ENCODE assay signal across 8 mouse cellular contexts in genomic region chr19:56721387-56722211, GRCm38 (mm10). TPM values are rescaled to one million over a fixed set of nuclear protein-coding genes. Genes with fewer than 3 reads are reported as not detected.
DNase-seq lines count a peak whose midpoint lies in the region; ATAC-seq and TF ChIP-seq lines count a peak whose summit lies in the region.

Gene Adrb1 (plus strand): TSS chr19:56722199.

- H3K9ac ChIP-seq in limb, embryonic 12.5 days (replicated peaks) = peak within 1 kb of the TSS; percentile 59
- peak within 1 kb of the TSS; percentile 40 for H3K9ac ChIP-seq in midbrain, embryonic 11.5 days (ENCODE audit: low read length)
- H3K9ac ChIP-seq in stomach, embryonic 14.5 days (replicated peaks; ENCODE audit: low read depth, low read length) = peak within 1 kb of the TSS; percentile 36; the same call in 1 of the 2 replicates

- peak within 1 kb of the TSS; percentile 36 for H3K27ac ChIP-seq in kidney, adult 2 months (ENCODE audit: insufficient read depth, low read depth, low read length)
- H3K27ac ChIP-seq in limb, embryonic 12.5 days = no peak within 1 kb of the TSS
- H3K27ac ChIP-seq in midbrain, embryonic 11.5 days (ENCODE audit: low read depth, low read length) = no peak within 1 kb of the TSS
- no peak within 1 kb of the TSS for H3K27ac ChIP-seq in stomach, embryonic 14.5 days (ENCODE audit: low read length)

- 0 out of 2 replicates have a peak, but pooled peaks cover 2% of the 10 kb centered on the region for H3K27me3 ChIP-seq in kidney, adult 2 months (replicated peaks; ENCODE audit: control insufficient read depth, insufficient read depth, low read length)
- H3K27me3 ChIP-seq in limb, embryonic 12.5 days = peaks cover 88% of the 10 kb centered on the region
- peaks cover 73% of the 10 kb centered on the region for H3K27me3 ChIP-seq in midbrain, embryonic 11.5 days (ENCODE audit: control insufficient read depth, insufficient read depth, low read length)
- H3K27me3 ChIP-seq in stomach, embryonic 14.5 days (ENCODE audit: control insufficient read depth, insufficient read depth, low read length) = peaks cover 32% of the 10 kb centered on the region

- WGBS in kidney, adult 2 months = 2% methylated on average over 48 of the region's 63 CpGs
- under 1% methylated on average over 42 of the region's 63 CpGs for WGBS in limb, embryonic 12.5 days
- under 1% methylated on average over 40 of the region's 63 CpGs for WGBS in midbrain, embryonic 11.5 days
- WGBS in stomach, embryonic 14.5 days = 2% methylated on average over 44 of the region's 63 CpGs

- no peak for TF ChIP-seq POLR2A in kidney, adult 2 months (IDR thresholded peaks at IDR 0.05; ENCODE audit: low read depth, low read length)

- H3K4me3 ChIP-seq in kidney, adult 2 months (ENCODE audit: insufficient read depth, low read depth, low read length) = peak within 1 kb of the TSS; percentile 46
- peak within 1 kb of the TSS; percentile 57 for H3K4me3 ChIP-seq in limb, embryonic 12.5 days (replicated peaks)
- peak within 1 kb of the TSS; percentile 49 for H3K4me3 ChIP-seq in midbrain, embryonic 11.5 days (ENCODE audit: low read depth, low read length)
- peak within 1 kb of the TSS; percentile 44 for H3K4me3 ChIP-seq in stomach, embryonic 14.5 days (ENCODE audit: low read depth, low read length)

- no peaks in the 10 kb centered on the region for H3K9me3 ChIP-seq in limb, embryonic 12.5 days
- no peaks in the 10 kb centered on the region for H3K9me3 ChIP-seq in midbrain, embryonic 11.5 days (ENCODE audit: control insufficient read depth, low read length)
- no peaks in the 10 kb centered on the region for H3K9me3 ChIP-seq in stomach, embryonic 14.5 days (ENCODE audit: control insufficient read depth, low read depth, low read length)

- no peak for TF ChIP-seq CTCF in kidney, adult 2 months (conservative IDR thresholded peaks at IDR 0.05; ENCODE audit: insufficient read depth, insufficient read length, low read depth, low read length)

- ATAC-seq in limb, embryonic 12.5 days (ENCODE audit: insufficient number of reproducible peaks, insufficient read depth, low FRiP score, low TSS enrichment, low read depth) = 0 out of 2 replicates have a peak, but pooled peaks have one; percentile 45
- ATAC-seq in midbrain, embryonic 11.5 days (ENCODE audit: low FRiP score) = peak; percentile 45
- ATAC-seq in stomach, embryonic 14.5 days (ENCODE audit: insufficient number of reproducible peaks, insufficient read depth, low FRiP score, low read depth) = peak; percentile 60

- H3K36me3 ChIP-seq in kidney, adult 2 months (ENCODE audit: control insufficient read depth, insufficient read depth, low read length) = no peaks in the 10 kb centered on the region
- H3K36me3 ChIP-seq in limb, embryonic 12.5 days = no peaks in the 10 kb centered on the region
- no peaks in the 10 kb centered on the region for H3K36me3 ChIP-seq in midbrain, embryonic 11.5 days (ENCODE audit: control insufficient read depth, insufficient read depth, low read length)
- H3K36me3 ChIP-seq in stomach, embryonic 14.5 days (ENCODE audit: control insufficient read depth, insufficient read depth, low read length) = no peaks in the 10 kb centered on the region

- H3K4me1 ChIP-seq in kidney, adult 2 months (ENCODE audit: control insufficient read depth, insufficient read depth, low read length) = 0 out of 2 replicates have a peak, but pooled peaks cover 2% of the 10 kb centered on the region
- H3K4me1 ChIP-seq in limb, embryonic 12.5 days (replicated peaks) = peaks cover 31% of the 10 kb centered on the region
- H3K4me1 ChIP-seq in midbrain, embryonic 11.5 days (ENCODE audit: control insufficient read depth, insufficient read depth, low read length) = peaks cover 21% of the 10 kb centered on the region
- H3K4me1 ChIP-seq in stomach, embryonic 14.5 days (ENCODE audit: control insufficient read depth, insufficient read depth, low read length) = peaks cover 7% of the 10 kb centered on the region; the same call in 1 of the 2 replicates

- DNase-seq in cerebellum, postnatal 10 days = peak; percentile 66 to 80
- no peak for DNase-seq in cerebellum, adult 11-12 months
- DNase-seq in embryo, embryonic 10.5 days (ENCODE audit: low spot score) = peak; percentile 61
- peak; percentile 98 for DNase-seq in heart, adult 11 months
- peak; percentile 63 for DNase-seq in kidney, adult 2 months
- DNase-seq in midbrain, embryonic 11.5 days (ENCODE audit: low spot score, missing footprints) = peak; percentile 96

- peak within 1 kb of the TSS; percentile 94 for H3K4me2 ChIP-seq in limb, embryonic 12.5 days
- H3K4me2 ChIP-seq in midbrain, embryonic 11.5 days = peak within 1 kb of the TSS; percentile 80
- H3K4me2 ChIP-seq in stomach, embryonic 14.5 days (replicated peaks; ENCODE audit: low read depth, low read length) = peak within 1 kb of the TSS; percentile 70

RNA-seq across cellular contexts. Expression of gene Adrb1, which starts in this region (rescaled TPM):
- polyA plus RNA-seq in kidney, adult 2 months (2012; rRNA removed) = 2.7 and 3.4 TPM in 2 replicates
- polyA plus RNA-seq in limb, embryonic 12.5 days (2016; fragmentation: Nextera tagmentation; extraction: Ambion mirVana) = 0.50 and 0.70 TPM in 2 replicates
- 0.15 and 0.28 TPM in 2 replicates for polyA plus RNA-seq in midbrain, embryonic 11.5 days (2014; fragmentation: Nextera tagmentation; extraction: Ambion mirVana)
- polyA plus RNA-seq in stomach, embryonic 14.5 days (2014; fragmentation: Nextera tagmentation; extraction: Ambion mirVana) = 1.2 and 1.3 TPM in 2 replicates

Comparison
In these comparisons a context has a peak if more than half of its experiments do, and no peak if none do; other contexts are left out.
1. Peak in ATAC-seq, H3K4me3 ChIP-seq, H3K9ac ChIP-seq and H3K4me2 ChIP-seq in limb, embryonic 12.5 days; RNA of the gene not detected or under 1 TPM.
2. Peak in DNase-seq, ATAC-seq, H3K4me3 ChIP-seq, H3K9ac ChIP-seq and H3K4me2 ChIP-seq in midbrain, embryonic 11.5 days; RNA of the gene not detected or under 1 TPM.